Mouse (Mus musculus) neural tube, embryonic 12.5 days (tissue): ENCODE measurements around the gene Fam227a. TPM values are rescaled to one million over a fixed set of nuclear protein-coding genes. Genes with fewer than 3 reads are reported as not detected.

Experiments used
- microRNA-seq: library from miRNA; unstranded; fragments of <30 nt; microRNA quantifications from one replicate; pipeline ENCODE4, GENCODE M21; 2017
- polyA plus RNA-seq: library from polyadenylated mRNA; unstranded; fragments of >200 nt; fragmentation: Nextera tagmentation; extraction: Ambion mirVana; gene quantifications from 2 replicates; pipeline ENCODE4 v1.2.1, GENCODE M21; 2016

Fam227a gene
- polyA plus RNA-seq, 1 experiment from 2014 or later, result 6.0 TPM

Small RNA genes lying within 50 kb of the gene (microRNA-seq; reads per million reads assigned to microRNA genes)
- not detected for gene Gm27903

Other genes with a start within 250 kb of the Fam227a start
- 303 and 308 TPM in 2 replicates for gene Csnk1e, start 203.4 kb downstream of the Fam227a start, polyA plus RNA-seq
- gene Kcnj4, start 153.7 kb downstream of the Fam227a start, polyA plus RNA-seq, result not detected in 2 replicates
- gene Kdelr3, start 142.5 kb downstream of the Fam227a start, polyA plus RNA-seq, result 19.6 and 20.2 TPM in 2 replicates
- 66.5 and 71.8 TPM in 2 replicates for gene Ddx17, start 112.2 kb downstream of the Fam227a start, polyA plus RNA-seq
- 1.1 and 1.4 TPM in 2 replicates for gene Dmc1, start 53.8 kb downstream of the Fam227a start, polyA plus RNA-seq
- gene Cby1, start 243 bp upstream of the Fam227a start, polyA plus RNA-seq, result 72.0 and 74.2 TPM in 2 replicates
- 261 and 264 TPM in 2 replicates for gene Tomm22, start 11.9 kb upstream of the Fam227a start, polyA plus RNA-seq
- gene Josd1, start 29.0 kb upstream of the Fam227a start, polyA plus RNA-seq, result 26.7 and 26.9 TPM in 2 replicates
- 41.6 and 42.5 TPM in 2 replicates for gene Gtpbp1, start 31.9 kb upstream of the Fam227a start, polyA plus RNA-seq
- gene Sun2, start 83.6 kb upstream of the Fam227a start, polyA plus RNA-seq, result 8.0 and 9.5 TPM in 2 replicates
- 73.1 and 79.2 TPM in 2 replicates for gene Dnal4, start 118.9 kb upstream of the Fam227a start, polyA plus RNA-seq
- 13.2 and 13.6 TPM in 2 replicates for gene Nptxr, start 145.8 kb upstream of the Fam227a start, polyA plus RNA-seq
- gene Npcd, start 175.3 kb upstream of the Fam227a start, polyA plus RNA-seq, result 0.31 and 1.0 TPM in 2 replicates
- gene Cbx6, start 175.7 kb upstream of the Fam227a start, polyA plus RNA-seq, result 32.8 and 36.6 TPM in 2 replicates
- 5.5 and 5.8 TPM in 2 replicates for gene Apobec3, start 232.7 kb upstream of the Fam227a start, polyA plus RNA-seq